Mouse (Mus musculus) testis, adult 10 weeks (tissue): ENCODE results near the gene Itpr3. TPM values are rescaled to one million over a fixed set of nuclear protein-coding genes. Genes with fewer than 3 reads are reported as not detected.

Experiments used
- polyA plus RNA-seq: library from polyadenylated mRNA; stranded (reverse); fragments of 350-450 nt; fragmentation: Illumina TruSeq; extraction: RNeasy Lipid Tissue Mini Kit (QIAGEN cat#74804); gene quantifications from one replicate; pipeline ENCODE4 v1.2.3, GENCODE M21; 2014; ENCODE audit warnings: low read depth, low replicate concordance

The Itpr3 gene
- polyA plus RNA-seq: 0.42 TPM

GRCm38 (mm10) chr17:27056812-27057516 lies at the start of gene Itpr3:
Gene Itpr3, plus strand, starts transcription at chr17:27057304.

GRCm38 (mm10) chr17:27028909-27029308 lies 28.2 kb upstream of the Itpr3 start, which contains the start of gene Bak1:
Gene Bak1, minus strand, starts transcription at chr17:27029009.

GRCm38 (mm10) chr17:27133551-27134141 lies 76.5 kb downstream of the Itpr3 start, which contains the start of gene Uqcc2:
Gene Uqcc2, minus strand, starts transcription at chr17:27133916.

GRCm38 (mm10) chr17:27167545-27167944 lies 110.4 kb downstream of the Itpr3 start, which contains the start of gene Ip6k3:
Gene Ip6k3, minus strand, starts transcription at chr17:27167795.

Other genes with a start within 250 kb of the Itpr3 start
- not detected for gene Nkx2-5, start 212.3 kb upstream of the Itpr3 start, polyA plus RNA-seq
- 0.85 TPM for gene Kifc5b, start 140.2 kb upstream of the Itpr3 start, polyA plus RNA-seq
- gene Phf1, start 124.3 kb upstream of the Itpr3 start, polyA plus RNA-seq: 8.5 TPM
- gene Cuta, start 117.7 kb upstream of the Itpr3 start, polyA plus RNA-seq: 4.3 TPM
- 6.9 TPM for gene Syngap1, start 116.1 kb upstream of the Itpr3 start, polyA plus RNA-seq
- 13.9 TPM for gene Zbtb9, start 84.1 kb upstream of the Itpr3 start, polyA plus RNA-seq
- gene Bak1, start 28.3 kb upstream of the Itpr3 start, polyA plus RNA-seq: 0.73 TPM
- 130 TPM for gene Uqcc2, start 76.6 kb downstream of the Itpr3 start, polyA plus RNA-seq
- gene Ip6k3, start 110.5 kb downstream of the Itpr3 start, polyA plus RNA-seq: 0.08 TPM
- gene Lemd2, start 147.2 kb downstream of the Itpr3 start, polyA plus RNA-seq: 1.3 TPM